Mouse (Mus musculus): Measurements from ENCODE around the gene Gm49405. TPM values are rescaled to one million over a fixed set of nuclear protein-coding genes. Genes with fewer than 3 reads are reported as not detected.
"Not testable (repeated sequence)": the region's sequence is repeated elsewhere in the genome, so short reads cannot be mapped to it uniquely, and the experiment has no call there.

The Gm49405 gene
- total RNA-seq (2021): under 1 TPM; 0.33 to 0.56 TPM
- long read RNA-seq, experiment 1: 0 reads
- long read RNA-seq, experiment 2: 0 reads

DNA sequence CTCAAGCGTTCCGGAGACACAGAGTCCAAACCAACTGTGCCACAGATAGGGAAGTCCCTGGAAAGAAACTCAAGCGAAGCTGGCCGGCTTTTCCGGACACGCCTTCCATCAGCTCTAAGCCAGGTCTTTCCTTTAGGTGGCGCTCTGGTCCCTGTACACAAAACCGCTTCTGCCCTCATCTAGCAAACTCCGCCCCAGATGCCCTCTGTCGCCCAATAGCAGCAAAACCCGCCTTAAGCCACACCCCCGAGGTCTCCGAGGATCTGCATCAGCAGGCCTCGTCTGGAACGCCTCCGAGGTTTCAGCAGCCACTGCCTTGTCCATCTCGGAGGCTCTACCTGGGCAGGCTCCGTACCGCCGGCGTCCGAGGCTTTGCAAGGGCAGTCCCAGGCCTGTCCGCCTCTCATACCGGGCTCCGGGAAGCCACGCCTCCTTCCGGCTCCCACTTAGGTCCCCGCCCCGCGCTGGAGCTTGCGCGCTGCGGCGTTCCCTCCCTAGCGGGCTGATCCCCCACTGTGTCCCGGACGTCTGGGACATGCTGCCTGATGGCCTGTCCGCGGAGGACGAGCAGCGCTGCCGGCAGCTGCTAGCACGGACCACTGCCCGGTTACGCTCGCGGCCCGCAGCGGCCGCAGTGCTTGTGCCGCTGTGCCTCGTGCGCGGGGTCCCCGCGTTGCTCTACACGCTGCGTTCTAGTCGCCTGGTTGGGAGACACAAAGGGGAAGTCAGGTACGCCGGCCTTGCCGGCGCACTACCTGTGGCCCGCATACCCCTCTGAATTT, at the start of gene Gm49405, which contains the start of gene Nudt8:
Gm49405 (plus strand) TSS at position 508 of the 782 bp plus-strand sequence.
Nudt8 (plus strand) TSS at position 462 of the 782 bp plus-strand sequence.
- peak within 1 kb of the TSS; percentile 78 for H3K4me3 ChIP-seq
- H3K27ac ChIP-seq: peak within 1 kb of the TSS; percentile 94
- peak; percentile 96 for DNase-seq
- intact Hi-C loops (cut with DNase I): loop anchor here (1.0 kb wide), 1 partner anchor 12 kb away; the partner anchor contains the start of gene Ndufv1
- peak; percentile 81 for TF ChIP-seq CTCF (IDR thresholded peaks at IDR 0.05)

DNA sequence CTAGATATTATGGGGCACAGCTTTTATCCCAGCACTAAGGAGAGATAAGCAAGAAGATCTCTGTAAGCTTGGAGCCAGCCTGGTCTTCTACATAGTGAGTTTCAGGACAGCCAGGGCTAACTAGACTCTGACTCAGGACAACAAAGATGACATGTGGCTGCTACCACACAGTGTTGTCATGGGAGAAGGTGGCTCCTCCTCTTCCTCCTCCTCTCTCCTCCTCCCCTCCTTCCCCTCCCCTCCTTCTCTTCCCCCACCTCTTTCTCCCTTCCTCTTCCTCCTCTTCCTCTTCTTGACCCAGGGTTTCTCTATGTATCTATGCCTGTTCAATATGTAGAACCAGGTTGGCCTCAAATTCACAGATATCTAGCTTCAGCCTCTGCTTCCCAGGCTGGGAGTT, 49.0 kb upstream of the Gm49405 start:
- H3K4me3 ChIP-seq: no peak overlapping the region
- no peak overlapping the region for H3K27ac ChIP-seq
- intact Hi-C loops (cut with DNase I): no loop called here
- no peak for TF ChIP-seq CTCF (IDR thresholded peaks at IDR 0.05)
- peak; percentile 1 for DNase-seq

DNA sequence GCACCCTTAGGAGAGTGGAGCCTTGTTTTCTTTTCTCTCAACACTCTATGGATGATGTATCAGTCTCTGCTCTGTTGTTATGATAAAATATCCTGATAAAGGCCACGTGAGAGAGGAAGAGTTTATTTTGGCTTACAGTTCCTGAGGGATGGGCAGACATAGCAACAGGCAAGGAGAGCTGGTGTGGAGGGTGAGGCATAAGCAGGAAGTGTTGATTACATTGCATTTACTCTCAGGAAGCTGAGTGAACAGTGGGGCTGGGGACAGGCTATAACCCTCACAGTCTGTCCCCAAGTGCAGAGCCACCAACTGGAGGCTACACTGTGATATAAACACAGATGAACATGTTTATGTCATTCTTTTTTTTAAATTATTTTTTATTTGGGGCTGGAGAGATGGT, 48.3 kb upstream of the Gm49405 start:
- DNase-seq: peak; percentile 2

DNA sequence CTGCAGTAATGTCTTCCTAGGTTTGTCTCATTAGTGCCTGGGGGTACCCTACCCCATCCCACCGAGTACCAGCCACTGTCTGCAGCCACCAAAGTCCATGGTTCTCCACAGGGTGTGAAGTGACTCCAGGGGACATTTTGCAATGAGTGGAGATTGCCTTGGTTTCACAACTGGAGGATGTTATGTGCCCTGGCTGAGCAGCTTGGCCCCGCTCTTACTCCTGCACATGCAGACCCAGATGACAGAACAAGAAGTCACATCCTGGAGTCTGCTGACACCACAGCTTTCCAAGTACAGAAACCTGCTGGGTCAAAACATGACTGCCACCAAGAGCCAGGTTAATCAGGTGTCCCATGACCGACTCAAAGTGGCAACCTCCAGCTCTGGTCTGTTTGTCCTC, 45.4 kb upstream of the Gm49405 start:
- no peak overlapping the region for H3K27ac ChIP-seq
- no peak for DNase-seq
- intact Hi-C loops (cut with DNase I): no loop called here
- no peak overlapping the region for H3K4me3 ChIP-seq
- TF ChIP-seq CTCF (IDR thresholded peaks at IDR 0.05): no peak

More for the DNA sequence above, 48.3 kb upstream of the Gm49405 start:
- no peak overlapping the region for H3K4me3 ChIP-seq
- intact Hi-C loops (cut with DNase I): no loop called here
- TF ChIP-seq CTCF (IDR thresholded peaks at IDR 0.05): no peak
- H3K27ac ChIP-seq: no peak overlapping the region

DNA sequence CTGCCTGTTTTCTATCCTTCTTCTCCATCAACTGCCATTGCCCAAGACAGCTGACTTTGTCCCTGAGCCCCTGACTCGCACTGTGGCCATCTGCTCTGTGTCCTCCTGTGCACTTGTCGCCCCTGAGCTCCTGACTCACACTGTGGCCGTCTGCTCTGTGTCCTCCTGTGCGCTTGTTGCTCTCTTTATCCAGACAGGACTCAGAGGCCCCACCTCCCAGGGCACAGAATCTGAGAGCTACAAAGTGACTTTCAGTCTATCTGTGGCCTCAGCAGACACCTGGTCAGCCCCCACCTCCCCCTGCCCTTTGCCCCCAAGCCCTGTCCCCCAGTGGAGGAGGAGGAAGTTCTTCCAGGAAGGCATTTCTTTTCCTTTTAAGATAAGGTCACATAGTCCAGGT, 44.6 kb upstream of the Gm49405 start:
- Histone ChIP-seq H3K4me3 (no peak overlapping the region), H3K27ac (no peak overlapping the region)
- no peak for TF ChIP-seq CTCF (IDR thresholded peaks at IDR 0.05)
- DNase-seq: no peak
- intact Hi-C loops (cut with DNase I): no loop called here

DNA sequence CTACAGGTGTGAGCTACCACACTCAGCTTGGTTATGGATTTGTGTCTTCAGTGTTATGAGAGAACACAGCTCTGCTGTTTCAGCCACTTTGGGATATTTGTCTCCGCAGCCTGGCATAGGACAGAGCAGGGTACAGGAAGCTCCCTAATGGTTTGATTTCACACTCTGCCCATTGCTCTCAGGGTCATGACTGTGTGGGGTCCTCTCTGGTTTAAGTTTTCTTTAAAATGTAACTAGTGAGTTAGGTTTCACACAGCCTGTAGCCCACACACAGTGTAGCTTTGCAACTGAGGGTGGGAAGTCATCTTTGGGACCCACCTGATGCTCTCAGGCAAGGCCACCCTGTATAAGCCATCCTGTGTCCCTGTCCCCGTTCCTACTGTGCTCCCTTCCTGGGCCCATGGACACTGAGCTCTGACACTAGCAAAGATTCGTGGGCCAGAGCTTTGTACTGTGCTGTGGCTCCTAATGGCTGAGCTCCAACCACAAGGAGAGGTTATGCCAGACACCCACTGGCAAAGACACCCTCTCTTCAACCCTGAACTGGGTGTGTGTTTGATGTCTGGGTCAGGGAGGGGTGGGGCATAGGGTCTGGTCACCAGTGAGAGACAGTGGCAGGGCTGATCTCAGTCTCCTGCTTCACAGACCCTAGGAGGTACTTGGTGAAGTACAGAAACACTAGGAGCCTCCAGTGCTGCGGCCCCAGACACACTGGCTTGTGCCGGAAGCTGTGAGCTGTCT, 43.0 kb upstream of the Gm49405 start:
- intact Hi-C loops (cut with DNase I); DNase-seq; H3K4me3 ChIP-seq: not testable (repeated sequence)

DNA sequence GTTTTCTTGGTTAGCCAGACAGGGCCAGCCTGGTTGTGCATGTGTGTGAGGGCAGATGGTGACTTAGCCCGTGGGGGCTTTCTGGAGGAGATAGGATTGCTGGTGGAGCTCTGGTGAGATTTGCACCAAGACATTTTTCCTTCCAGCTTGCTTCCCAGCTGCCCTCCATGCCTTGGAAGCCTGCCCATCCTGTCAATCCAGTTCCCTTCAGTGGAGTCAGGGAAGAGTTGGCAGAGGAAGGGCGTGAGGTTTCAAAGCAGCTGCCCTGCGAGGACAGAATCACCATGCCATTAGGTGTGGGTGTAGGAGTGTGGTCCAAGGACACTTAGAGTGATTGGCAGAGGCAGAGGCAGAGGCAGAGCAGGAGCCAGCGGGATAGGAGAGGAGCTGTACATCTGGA, 42.0 kb upstream of the Gm49405 start, which contains the start of gene Aldh3b3:
Aldh3b3 (plus strand) TSS at position 176 of the 400 bp plus-strand sequence.
- DNase-seq: no peak
- intact Hi-C loops (cut with DNase I): no loop called here
- no peak for TF ChIP-seq CTCF (IDR thresholded peaks at IDR 0.05)
- Histone ChIP-seq H3K27ac (no peak within 1 kb of the TSS), H3K4me3 (no peak within 1 kb of the TSS)

More for the DNA sequence above, 43.0 kb upstream of the Gm49405 start:
- not testable (repeated sequence) for H3K27ac ChIP-seq

DNA sequence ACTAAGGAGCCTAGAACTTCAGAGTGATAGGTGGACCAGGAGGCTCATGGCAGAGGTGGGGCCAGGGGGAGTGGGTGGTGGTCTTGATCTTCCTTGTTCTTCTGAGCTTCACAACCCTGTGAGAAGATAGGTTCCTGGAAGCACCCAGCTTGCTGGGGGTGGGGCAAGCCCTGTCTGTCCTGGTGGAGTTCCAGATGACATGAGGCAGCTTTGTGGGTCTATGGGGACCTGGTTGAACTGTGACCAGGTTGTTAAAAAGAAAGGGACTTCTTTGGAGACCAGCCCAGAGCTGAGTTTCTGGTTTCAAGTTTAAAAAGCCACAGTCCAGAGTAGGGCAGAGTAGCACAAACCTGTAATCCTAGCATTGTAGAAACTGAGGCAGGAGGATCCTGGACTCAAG, 41.4 kb upstream of the Gm49405 start:
- Histone ChIP-seq H3K4me3 (no peak overlapping the region), H3K27ac (no peak overlapping the region)
- DNase-seq: no peak
- TF ChIP-seq CTCF (IDR thresholded peaks at IDR 0.05): no peak
- intact Hi-C loops (cut with DNase I): no loop called here

DNA sequence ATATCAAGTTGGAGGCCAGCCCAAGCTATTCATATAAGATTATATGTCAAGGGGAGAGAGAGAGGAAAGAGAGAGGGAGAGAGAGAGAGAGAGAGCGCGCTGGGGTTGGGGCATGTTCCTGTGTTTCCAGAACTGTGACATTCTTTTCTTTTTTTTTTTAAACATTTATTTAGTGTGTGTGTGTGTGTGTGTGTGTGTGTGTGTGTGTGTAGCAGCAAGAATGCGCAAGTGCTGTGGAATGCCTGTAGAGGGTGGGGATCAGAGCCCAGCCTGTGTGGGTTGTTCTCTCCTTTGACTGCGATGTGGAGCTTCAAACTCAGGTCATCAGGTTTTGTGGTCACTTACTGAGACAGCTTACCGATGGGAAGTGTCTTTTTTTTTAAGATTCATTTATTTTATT, 40.2 kb upstream of the Gm49405 start:
- H3K27ac ChIP-seq: no peak overlapping the region
- TF ChIP-seq CTCF (IDR thresholded peaks at IDR 0.05): no peak
- intact Hi-C loops (cut with DNase I): no loop called here
- DNase-seq: no peak
- no peak overlapping the region for H3K4me3 ChIP-seq

DNA sequence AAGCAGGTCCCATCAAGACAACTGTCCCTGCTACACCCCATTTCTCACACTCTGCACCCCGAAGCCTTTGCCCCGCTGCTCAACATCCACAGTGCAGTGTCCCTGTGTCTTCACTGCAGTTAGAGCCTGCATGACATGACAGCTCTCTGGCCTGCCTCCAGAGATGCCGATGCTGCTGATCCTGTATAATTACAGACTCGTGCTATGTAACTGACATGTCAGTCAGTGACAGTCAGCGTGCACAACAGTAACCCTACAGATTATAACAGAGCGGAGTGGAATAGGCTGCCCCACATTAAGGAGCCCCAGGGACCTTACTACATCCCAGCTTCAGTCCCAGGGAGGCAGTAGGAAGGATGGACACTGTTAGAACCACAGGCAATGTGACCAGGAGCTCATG, 38.6 kb upstream of the Gm49405 start:
- intact Hi-C loops (cut with DNase I); H3K4me3 ChIP-seq; DNase-seq; H3K27ac ChIP-seq: not testable (repeated sequence)

DNA sequence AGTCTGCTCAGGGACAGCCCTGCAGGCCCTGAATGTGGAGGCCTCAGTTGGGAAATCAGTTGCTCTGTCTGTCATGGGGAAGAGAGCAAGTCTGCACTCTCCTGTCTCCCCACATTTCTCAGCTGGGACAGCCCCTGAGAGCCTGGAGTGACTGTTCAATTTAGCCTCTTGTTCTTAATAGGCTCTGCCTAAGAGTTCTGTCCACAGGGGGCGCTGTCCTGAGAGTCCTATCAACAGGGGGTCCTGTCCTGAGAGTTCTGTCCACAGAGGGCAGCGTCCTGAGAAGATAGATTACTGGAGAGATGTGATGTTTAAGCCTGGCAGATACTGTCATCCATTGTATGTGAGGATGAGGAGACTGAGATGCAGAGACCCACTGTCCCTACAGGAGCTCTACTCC, 38.0 kb upstream of the Gm49405 start:
- H3K4me3 ChIP-seq: no peak overlapping the region
- DNase-seq: no peak
- no peak overlapping the region for H3K27ac ChIP-seq
- intact Hi-C loops (cut with DNase I): no loop called here
- TF ChIP-seq CTCF (IDR thresholded peaks at IDR 0.05): peak; percentile 32

DNA sequence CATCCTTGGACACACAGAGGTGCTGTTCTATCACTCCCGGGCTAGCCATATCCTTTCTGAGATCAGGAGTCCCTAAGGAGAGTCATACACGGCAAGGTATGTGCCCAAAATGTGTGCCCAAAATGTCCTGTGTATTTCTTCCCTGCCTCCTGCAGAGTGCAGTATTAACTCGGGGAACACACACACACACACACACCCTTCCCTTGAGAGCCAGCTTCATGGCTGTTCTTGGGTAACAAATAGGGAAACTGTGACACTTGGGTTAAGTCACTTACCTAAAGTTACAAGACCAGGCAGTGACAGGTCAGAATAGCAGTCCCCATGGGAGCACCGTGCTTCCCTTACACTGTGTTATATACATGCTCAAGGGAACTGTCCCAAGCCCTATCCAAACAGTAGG, 36.4 kb upstream of the Gm49405 start:
- intact Hi-C loops (cut with DNase I): no loop called here
- Histone ChIP-seq H3K27ac (no peak overlapping the region), H3K4me3 (no peak overlapping the region)
- TF ChIP-seq CTCF (IDR thresholded peaks at IDR 0.05): no peak
- no peak for DNase-seq
